Mouse (Mus musculus) gastrocnemius, adult 2 months (tissue): ENCODE measurements around the gene Prkd3. TPM values are rescaled to one million over a fixed set of nuclear protein-coding genes. Genes with fewer than 3 reads are reported as not detected.

Experiments used
- DNase-seq: peaks from one replicate; pipeline ENCODE4 v3.0.0; 2022
- H3K27ac ChIP-seq: fragments of 200-600 bp; 2 replicates; pipeline ENCODE4 v1.8.1; 2022; ENCODE audit warnings: mild to moderate bottlenecking
- H3K4me3 ChIP-seq: fragments of 200-600 bp; 2 replicates; pipeline ENCODE4 v1.8.1; 2022; ENCODE audit warnings: mild to moderate bottlenecking, moderate library complexity
- CTCF ChIP-seq: fragments of 200-600 bp; IDR thresholded peaks from 2 replicates; pipeline ENCODE4 v1.8.1; 2022; ENCODE audit warnings: antibody characterized with exemption, mild to moderate bottlenecking, moderate library complexity
- intact Hi-C: fragments of 180-260 bp; cut with DNase I; formaldehyde crosslinking; loops from one replicate; pipeline ENCODE4 v1.15.1; 2025
- total RNA-seq, 2 experiments: library from RNA; stranded (reverse); gene quantifications; 2 replicates each; pipeline ENCODE4 v1.2.3; 2021

Gene Prkd3
- total RNA-seq, 2 experiments from 2014 or later, result 8.6 to 9.7 TPM

DNA sequence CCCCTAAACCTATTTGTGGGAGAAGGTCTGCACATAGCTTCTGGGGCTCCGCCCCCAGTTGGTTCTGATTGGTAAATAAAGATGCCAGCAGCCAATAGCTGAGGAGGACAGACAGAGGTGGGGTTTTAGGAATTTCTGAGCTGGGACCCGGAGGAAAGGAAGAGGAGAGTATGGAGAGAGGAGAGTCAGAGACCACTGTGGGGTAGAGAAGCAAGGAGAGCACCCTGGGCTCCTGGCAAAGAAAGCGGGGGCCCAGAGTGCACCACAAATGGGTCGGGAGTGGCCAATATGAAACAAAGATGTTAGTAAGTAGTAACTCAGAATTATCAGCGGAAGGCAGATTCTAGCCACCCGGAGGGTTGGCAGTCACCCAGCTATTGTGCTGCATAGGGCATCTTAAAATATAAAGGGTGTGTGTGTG, 107.7 kb downstream of the Prkd3 start:
- intact Hi-C loops, result no loop called here
- Histone ChIP-seq H3K27ac (no peak overlapping the region), H3K4me3 (peak overlapping the region; percentile 56)
- DNase-seq, result no peak
- no peak for TF ChIP-seq CTCF

DNA sequence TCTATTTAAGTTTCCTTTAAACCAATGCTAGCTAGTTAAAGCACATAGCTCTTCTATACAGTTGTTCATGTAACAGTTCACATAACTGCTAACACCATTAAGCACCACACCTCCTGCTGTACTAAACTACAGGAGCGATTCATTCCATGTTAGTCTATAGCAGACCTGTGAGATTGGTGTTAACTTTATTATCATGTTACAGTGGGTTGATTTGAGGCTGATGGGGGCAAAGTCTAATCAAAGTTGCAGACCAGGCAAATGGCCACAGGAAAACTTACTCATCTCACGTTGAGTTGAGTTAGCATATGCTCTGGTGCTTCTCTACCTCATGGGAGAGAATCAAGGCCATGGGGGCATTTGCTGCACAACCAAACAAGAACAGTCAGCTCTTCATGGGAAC, 111.2 kb downstream of the Prkd3 start:
- no peak overlapping the region for H3K27ac ChIP-seq

DNA sequence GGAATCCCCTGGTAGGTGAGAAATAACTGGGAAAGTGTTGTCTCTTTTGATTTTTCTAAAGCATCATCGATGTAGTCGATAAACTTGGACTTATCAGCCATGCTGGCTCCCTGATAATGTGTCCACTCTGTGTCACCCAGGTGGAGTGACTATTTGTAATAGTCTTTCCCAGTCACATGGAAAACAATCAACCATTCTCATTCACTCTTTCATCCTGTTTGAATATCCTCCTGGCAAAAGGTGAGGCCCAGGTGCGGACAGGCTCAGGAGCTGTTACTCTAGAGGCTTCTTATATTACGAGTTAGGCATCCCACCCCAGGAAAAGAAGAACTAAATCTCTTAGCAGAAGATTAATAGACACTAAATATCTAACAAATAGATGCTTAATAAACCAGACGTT, 113.7 kb downstream of the Prkd3 start, which contains the start of gene Sult6b1:
TSS of gene Sult6b1 (minus strand) at position 101 of the 400 bp plus-strand sequence.
- TF ChIP-seq CTCF, result no peak
- DNase-seq, result no peak
- H3K4me3 ChIP-seq, result no peak within 1 kb of the TSS
- intact Hi-C loops, result no loop called here
- H3K27ac ChIP-seq, result no peak within 1 kb of the TSS

More for the DNA sequence above, 111.2 kb downstream of the Prkd3 start:
- no peak for TF ChIP-seq CTCF
- intact Hi-C loops, result no loop called here
- H3K4me3 ChIP-seq, result no peak overlapping the region
- DNase-seq, result no peak

DNA sequence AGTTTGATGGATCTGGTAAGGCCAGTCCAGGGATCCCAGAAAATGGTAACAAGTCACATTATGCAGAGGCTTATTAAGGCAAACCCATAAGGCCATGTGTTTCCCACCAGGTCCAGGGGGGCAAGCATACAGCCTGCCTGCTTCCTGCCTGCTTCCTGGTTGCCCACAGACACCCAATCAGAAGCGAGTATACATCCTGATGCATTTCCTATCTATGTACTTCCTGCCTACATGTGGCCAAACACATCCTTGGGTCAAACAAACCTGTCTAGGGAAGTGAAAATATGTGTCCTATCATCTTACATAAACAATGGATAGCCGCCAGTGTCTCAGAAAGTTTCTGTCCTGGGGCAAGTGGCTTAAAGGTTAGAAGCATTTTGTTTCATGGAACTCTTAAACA, 117.5 kb downstream of the Prkd3 start:
- no peak for TF ChIP-seq CTCF
- Histone ChIP-seq H3K27ac (no peak overlapping the region), H3K4me3 (no peak overlapping the region)
- DNase-seq, result no peak
- intact Hi-C loops, result no loop called here

Other genes starting within 250 kb of the Prkd3 start
- gene Heatr5b, start 185.5 kb downstream of the Prkd3 start, total RNA-seq, result 10 to 100 TPM in 1 of 2 experiments, 1 to 10 TPM in 1; 7.3 to 10.1 TPM
- gene Gpatch11, start 185.2 kb downstream of the Prkd3 start, total RNA-seq, result 10 to 100 TPM; 17.9 to 23.3 TPM
- gene Eif2ak2, start 138.2 kb downstream of the Prkd3 start, total RNA-seq, result 1 to 10 TPM; 3.6 to 4.0 TPM
- gene Sult6b1, start 113.8 kb downstream of the Prkd3 start, total RNA-seq, result not detected
- 10 to 100 TPM; 36.5 to 48.7 TPM for gene Cebpzos, start 104.3 kb downstream of the Prkd3 start, total RNA-seq
- 10 to 100 TPM; 26.2 to 27.5 TPM for gene Cebpz, start 83.8 kb downstream of the Prkd3 start, total RNA-seq
- gene Ndufaf7, start 83.7 kb downstream of the Prkd3 start, total RNA-seq, result 10 to 100 TPM; 22.0 to 31.8 TPM
- 1 to 10 TPM; 2.4 to 3.8 TPM for gene Qpct, start 31.1 kb upstream of the Prkd3 start, total RNA-seq